Mouse (Mus musculus): ENCODE results near the gene Speer3.
"Not testable (repeated sequence)": the region's sequence is repeated elsewhere in the genome, so short reads cannot be mapped to it uniquely, and the experiment has no call there.

The Speer3 gene

DNA sequence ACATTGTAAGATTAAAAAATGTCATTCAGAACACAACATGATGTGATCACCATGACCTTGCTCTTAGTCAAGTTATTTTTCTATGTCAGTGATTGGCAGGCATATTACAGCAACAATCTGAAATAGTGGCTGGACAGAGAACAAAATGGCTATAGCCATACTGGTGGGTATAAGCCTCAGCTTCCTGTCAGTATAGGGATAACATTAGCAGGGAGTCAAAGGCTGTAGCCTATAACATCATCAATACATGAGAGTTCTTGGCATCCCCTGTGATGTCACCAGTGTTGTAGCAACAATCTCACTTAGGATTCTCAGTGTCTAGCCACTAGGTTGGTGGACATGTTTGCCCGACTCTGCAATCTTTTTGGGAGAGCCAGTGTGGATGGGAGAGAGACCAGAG, at the start of gene Speer3:
Speer3 (plus strand) TSS at position 301 of the 400 bp plus-strand sequence.
- DNase-seq = no peak

DNA sequence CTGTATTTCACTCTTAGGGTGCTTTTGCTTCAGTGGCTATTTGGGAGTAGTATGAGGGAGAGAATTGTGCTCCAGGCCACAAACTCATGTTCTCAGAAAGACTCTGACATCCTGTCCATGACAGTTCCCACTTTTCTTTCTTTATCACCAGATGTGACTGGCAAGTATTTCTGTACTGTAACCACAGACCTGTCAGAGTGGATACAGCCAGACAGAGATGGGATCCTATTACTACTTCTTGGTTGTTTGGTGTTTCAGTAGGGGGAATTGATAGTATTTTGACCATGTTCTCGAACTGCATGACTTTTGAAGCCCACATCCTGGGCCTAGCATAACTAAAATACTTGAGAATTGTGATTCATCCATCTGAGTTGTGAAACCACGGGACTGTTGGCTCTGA, 19.1 kb downstream of the Speer3 start:
- not testable (repeated sequence) for DNase-seq

DNA sequence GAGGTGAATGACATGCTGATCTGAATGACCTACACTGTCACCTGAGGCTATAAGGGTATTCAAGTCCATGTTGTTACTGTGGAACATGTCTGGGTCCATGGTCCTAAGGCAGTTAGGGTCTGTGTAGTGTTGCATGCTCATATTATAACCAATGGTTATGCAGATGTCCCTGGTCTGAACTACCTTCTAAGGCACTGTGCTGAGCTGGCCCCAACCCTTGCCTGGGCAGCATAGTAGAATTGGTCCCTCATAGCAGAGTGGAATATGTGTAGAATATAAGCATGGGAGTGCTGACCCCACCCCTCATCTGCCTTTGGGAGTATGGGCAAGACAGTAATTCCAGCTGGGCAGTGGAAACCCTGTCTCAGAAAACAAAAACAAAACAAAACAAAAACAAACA, 33.7 kb downstream of the Speer3 start:
- DNase-seq = no peak

DNA sequence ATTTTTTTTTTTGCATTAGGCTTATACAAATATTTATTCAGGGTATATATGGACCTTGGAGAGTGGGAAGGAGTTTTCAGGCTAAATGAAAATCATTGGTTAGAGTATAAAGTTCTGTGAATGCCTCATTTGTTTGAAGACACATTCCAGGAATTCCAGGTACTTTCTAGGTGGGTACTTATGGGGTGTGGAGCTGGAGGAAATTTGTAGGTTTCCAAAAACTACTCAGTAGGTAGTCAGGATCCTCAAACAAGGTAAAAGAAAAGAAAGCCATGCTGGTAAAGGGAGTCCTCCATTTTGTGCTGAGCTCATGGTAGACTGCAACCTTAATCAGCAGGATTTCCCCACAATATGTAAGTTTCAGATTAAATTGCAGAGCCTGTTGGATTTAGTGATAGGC, 35.3 kb downstream of the Speer3 start:
- DNase-seq = no peak

DNA sequence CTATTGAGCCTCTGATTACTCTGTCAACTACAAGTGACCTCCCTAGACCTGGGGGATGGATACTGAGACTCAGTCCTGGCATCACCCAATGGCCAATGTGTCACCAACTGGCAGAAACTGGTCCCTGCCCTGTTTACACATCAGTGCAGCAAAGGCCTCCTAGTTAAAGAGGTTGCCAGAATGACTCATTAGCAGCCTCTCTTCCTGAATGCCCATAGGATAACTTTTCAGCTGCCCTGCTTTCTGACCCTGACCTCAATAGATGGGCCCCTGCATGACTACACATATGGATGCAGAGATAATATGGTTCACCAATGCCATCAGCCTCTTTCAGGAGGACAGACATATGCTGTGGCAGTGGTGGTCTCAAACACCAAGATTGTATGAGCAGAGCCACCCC, 52.9 kb downstream of the Speer3 start:
- no peak for DNase-seq

Data from cerebellum, postnatal 36 days (tissue).